Mouse (Mus musculus): ENCODE results near the gene Mtch2.

GRCm38 (mm10) chr2:90815266-90815665 lies 31.7 kb upstream of the Mtch2 start:
- TF ChIP-seq CTCF (IDR thresholded peaks at IDR 0.05; ENCODE audit: insufficient read depth, low read depth, low read length) (no peak), POLR2A (IDR thresholded peaks at IDR 0.05; ENCODE audit: insufficient read depth, low read depth, low read length) (no peak)

Measured in olfactory bulb, adult 2 months (tissue).